In genomic region chr16:24449806-24450205, GRCm38 (mm10) we compare ENCODE assay signal across 10 mouse cellular contexts. TPM values are rescaled to one million over a fixed set of nuclear protein-coding genes. Genes with fewer than 3 reads are reported as not detected.
DNase-seq lines count a peak whose midpoint lies in the region; ATAC-seq lines count a peak whose summit lies in the region.
"Had no signal": no experiment of that assay in that cellular context is flagged by ENCODE, and none has a peak within 500 bp of the region (broad histone marks: within the 10 kb centered on the region; RNA-seq: fewer than 3 reads in every experiment).

No protein-coding gene starts in this region.

- H3K4me1 ChIP-seq in hindbrain, embryonic 10.5 days (replicated peaks), result peaks cover 37% of the 10 kb centered on the region
- peaks cover 12% of the 10 kb centered on the region for H3K4me1 ChIP-seq in hindbrain, embryonic 13.5 days (replicated peaks)
- peaks cover 38% of the 10 kb centered on the region for H3K4me1 ChIP-seq in liver, embryonic 12.5 days

- H3K36me3 ChIP-seq in hindbrain, embryonic 10.5 days, result no peaks in the 10 kb centered on the region
- no peaks in the 10 kb centered on the region for H3K36me3 ChIP-seq in hindbrain, embryonic 13.5 days
- H3K36me3 ChIP-seq in liver, embryonic 12.5 days, result no peaks in the 10 kb centered on the region
- H3K36me3 ChIP-seq: neural tube, embryonic 12.5 days had no signal

- no peak for ATAC-seq in hindbrain, embryonic 13.5 days (ENCODE audit: low FRiP score)
- ATAC-seq in liver, embryonic 12.5 days, result no peak
- ATAC-seq: Patski had no signal

- H3K27me3 ChIP-seq in hindbrain, embryonic 10.5 days (ENCODE audit: insufficient read depth, poor library complexity, severe bottlenecking), result no peaks in the 10 kb centered on the region
- H3K27me3 ChIP-seq in hindbrain, embryonic 13.5 days, result no peaks in the 10 kb centered on the region
- H3K27me3 ChIP-seq in liver, embryonic 12.5 days (replicated peaks), result no peaks in the 10 kb centered on the region
- H3K27me3 ChIP-seq: neural tube, embryonic 12.5 days; Patski had no signal

- H3K9ac ChIP-seq in hindbrain, embryonic 13.5 days, result no peak overlapping the region
- H3K9ac ChIP-seq in liver, embryonic 12.5 days, result no peak overlapping the region
- H3K9ac ChIP-seq: neural tube, embryonic 12.5 days had no signal

- H3K4me3 ChIP-seq in hindbrain, embryonic 10.5 days, result no peak overlapping the region
- H3K4me3 ChIP-seq in hindbrain, embryonic 13.5 days, result no peak overlapping the region
- H3K4me3 ChIP-seq in liver, embryonic 12.5 days, result no peak overlapping the region
- H3K4me3 ChIP-seq: neural tube, embryonic 12.5 days had no signal

- H3K27ac ChIP-seq in hindbrain, embryonic 10.5 days, result peak overlapping the region; percentile 60
- H3K27ac ChIP-seq in hindbrain, embryonic 13.5 days, result no peak overlapping the region
- no peak overlapping the region for H3K27ac ChIP-seq in liver, embryonic 12.5 days
- H3K27ac ChIP-seq: neural tube, embryonic 12.5 days had no signal

- no peaks in the 10 kb centered on the region for H3K9me3 ChIP-seq in hindbrain, embryonic 10.5 days
- H3K9me3 ChIP-seq in hindbrain, embryonic 13.5 days, result no peaks in the 10 kb centered on the region
- H3K9me3 ChIP-seq in liver, embryonic 12.5 days (replicated peaks), result no peaks in the 10 kb centered on the region
- H3K9me3 ChIP-seq: neural tube, embryonic 12.5 days had no signal

- no peak overlapping the region for H3K4me2 ChIP-seq in hindbrain, embryonic 13.5 days
- peak overlapping the region; percentile 14 for H3K4me2 ChIP-seq in liver, embryonic 12.5 days
- H3K4me2 ChIP-seq: neural tube, embryonic 12.5 days had no signal

- intact Hi-C loops in heart, postnatal 36 days (cut with DNase I), result no loop called here
- intact Hi-C loops in left cerebral cortex, postnatal 10 days (cut with DNase I), result no loop called here

- peak; percentile 22 for DNase-seq in hindbrain, embryonic 10.5 days (ENCODE audit: low spot score)
- DNase-seq in cerebellum, postnatal 25 days, result peak; percentile 51 to 67
- peak; percentile 40 to 50 for DNase-seq in heart, postnatal 36 days
- DNase-seq in retina, embryonic 14.5 days (ENCODE audit: low spot score), result no peak
- DNase-seq in left cerebral cortex, adult 9 months (ENCODE audit: low spot score in 2 of 2), result no peak
- no peak for DNase-seq in left cerebral cortex, postnatal 10 days (ENCODE audit: extremely low spot score in 1 of 2, low spot score in 2 of 2)

- WGBS in hindbrain, embryonic 10.5 days, result 13% methylated on average over 8 of the region's 8 CpGs
- WGBS in hindbrain, embryonic 13.5 days, result 12% methylated on average over 8 of the region's 8 CpGs
- 12% methylated on average over 8 of the region's 8 CpGs for WGBS in liver, embryonic 12.5 days (ENCODE audit: insufficient replicate concordance)

RNA-seq across cellular contexts. Expression of gene Lpp, which starts 56.5 kb away (rescaled TPM):
- 26.6 and 28.6 TPM in 2 replicates for polyA plus RNA-seq in hindbrain, embryonic 10.5 days (2016; fragmentation: Nextera tagmentation; extraction: Ambion mirVana)
- 11.9 TPM in 2 replicates for polyA plus RNA-seq in hindbrain, embryonic 13.5 days (2015; fragmentation: Nextera tagmentation; extraction: Ambion mirVana)
- 10 to 100 TPM; 29.5 to 32.5 TPM for total RNA-seq in heart, postnatal 36 days (2021)
- polyA plus RNA-seq in liver, embryonic 12.5 days (2016; fragmentation: Nextera tagmentation; extraction: Ambion mirVana), result 9.5 and 10.6 TPM in 2 replicates
- 1 to 10 TPM; 8.8 to 9.8 TPM for total RNA-seq in left cerebral cortex, postnatal 10 days (2021)

Comparison
In these comparisons a context has a peak if more than half of its experiments do, and no peak if none do; other contexts are left out.
1. DNase-seq: peak in hindbrain, embryonic 10.5 days (single experiment), cerebellum, postnatal 25 days (2 of 2) and heart, postnatal 36 days (2 of 2); none in retina, embryonic 14.5 days (single experiment), left cerebral cortex, adult 9 months (0 of 2) and left cerebral cortex, postnatal 10 days (0 of 2).